Mouse (Mus musculus) kidney, adult 11 months (tissue): ENCODE results near the gene Usp18.

Source experiments
- DNase-seq: peaks from one replicate; pipeline ENCODE4 v3.0.0; 2022

Gene Usp18

GRCm38 (mm10) chr6:121304630-121305029 lies 58.9 kb downstream of the Usp18 start:
- peak; percentile 84 for DNase-seq

- peak; percentile 36 for DNase-seq
Observed at GRCm38 (mm10) chr6:121305571-121305970, 59.9 kb downstream of the Usp18 start.

GRCm38 (mm10) chr6:121310984-121311383 lies 65.3 kb downstream of the Usp18 start:
- DNase-seq, result peak; percentile 86

GRCm38 (mm10) chr6:121319099-121319498 lies 73.4 kb downstream of the Usp18 start:
- no peak for DNase-seq
